Mouse (Mus musculus): ENCODE data around the gene Krr1. TPM values are rescaled to one million over a fixed set of nuclear protein-coding genes. Genes with fewer than 3 reads are reported as not detected.

The Krr1 gene
- polyA plus RNA-seq (2017; shearing (Covaris generic)): 10 to 100 TPM; 30.8 to 45.2 TPM

DNA sequence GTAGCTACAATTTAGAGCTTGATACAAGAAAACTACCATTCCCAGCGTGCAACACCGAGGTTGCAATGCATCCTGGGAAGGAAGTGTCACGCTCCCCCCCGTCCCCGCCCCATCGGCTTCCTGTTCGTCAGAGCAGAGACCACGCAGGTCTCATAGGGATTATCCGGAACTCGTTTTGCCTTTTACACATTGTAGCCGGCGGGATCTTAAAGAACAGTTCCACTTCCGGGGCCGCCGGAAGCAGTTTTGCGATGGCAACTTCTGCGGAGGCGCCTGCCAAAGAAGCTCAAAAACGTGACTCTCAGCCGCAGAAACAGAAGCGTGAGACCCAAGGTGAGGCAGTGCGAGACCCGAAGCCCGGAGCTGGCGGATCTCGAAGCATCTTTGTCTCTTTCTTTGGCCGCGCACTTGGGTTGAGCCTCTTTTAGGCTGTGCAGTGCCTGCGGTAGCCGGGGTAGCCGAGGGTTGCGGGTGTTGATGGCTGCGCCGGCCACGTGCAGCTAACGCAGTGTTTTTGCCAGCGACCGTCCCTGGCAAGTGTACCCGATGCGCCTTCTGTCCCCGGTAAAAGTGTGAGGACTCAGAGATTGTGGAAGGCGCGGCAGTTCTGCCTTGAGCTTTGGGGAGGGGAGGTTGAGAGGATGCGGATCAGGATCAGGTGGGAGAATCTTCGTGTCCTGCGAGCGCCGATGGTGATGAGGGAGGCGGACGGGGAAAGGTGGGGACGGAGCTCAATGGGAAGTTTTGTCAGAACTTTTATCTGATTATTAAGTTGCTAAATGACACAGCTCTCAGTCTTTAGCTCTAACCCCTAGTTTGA is at the start of gene Krr1:
Gene Krr1, plus strand, starts transcription at position 123 of the 820 bp plus-strand sequence.

GRCm38 (mm10) chr10:112002544-112003215 is 30.2 kb downstream of the Krr1 start, which contains the start of gene Glipr1:
TSS of gene Glipr1 (minus strand) at chr10:112002631.

Other genes with a start within 250 kb of the Krr1 start
- gene Glipr1, start 30.0 kb downstream of the Krr1 start, polyA plus RNA-seq (2017; shearing (Covaris generic)): 100 to 1,000 TPM in 1 of 2 experiments, 10 to 100 TPM in 1; 63.3 to 175 TPM
- not detected for gene Glipr1l1, start 87.5 kb downstream of the Krr1 start, polyA plus RNA-seq (2017; shearing (Covaris generic))
- under 1 TPM in 1 of 2 experiments, not detected in 1; 0.33 TPM for gene Glipr1l2, start 110.7 kb downstream of the Krr1 start, polyA plus RNA-seq (2017; shearing (Covaris generic))
- gene Glipr1l3, start 187.7 kb downstream of the Krr1 start, polyA plus RNA-seq (2017; shearing (Covaris generic)): not detected
- gene Caps2, start 191.0 kb downstream of the Krr1 start, polyA plus RNA-seq (2017; shearing (Covaris generic)): under 1 TPM; 0.20 to 0.61 TPM